Mouse (Mus musculus) G1E (cell line): ENCODE results near the gene Thada.

Experiments
- CTCF ChIP-seq: IDR thresholded peaks from 2 replicates; pipeline ENCODE4 v1.5.1; 2012; ENCODE audit warnings: low read depth, low read length, inconsistent platforms, mixed read lengths
- GATA1 ChIP-seq: IDR thresholded peaks from 2 replicates; pipeline ENCODE4 v1.6.1; 2012; ENCODE audit warnings: borderline replicate concordance, low read length, inconsistent platforms, mixed read lengths
- GATA2 ChIP-seq: IDR thresholded peaks from 2 replicates; pipeline ENCODE4 v1.6.1; 2012; ENCODE audit warnings: low read depth, low read length, inconsistent platforms, borderline replicate concordance
- POLR2AphosphoS5 ChIP-seq: IDR thresholded peaks from 2 replicates; pipeline ENCODE4 v1.6.1; 2012; ENCODE audit warnings: low read depth, low read length, inconsistent platforms; ENCODE audit not compliant: insufficient replicate concordance
- TAL1 ChIP-seq: conservative IDR thresholded peaks from 2 replicates; pipeline ENCODE4 v1.6.1; 2012; ENCODE audit warnings: low read depth, low read length, inconsistent platforms, mixed read lengths

DNA sequence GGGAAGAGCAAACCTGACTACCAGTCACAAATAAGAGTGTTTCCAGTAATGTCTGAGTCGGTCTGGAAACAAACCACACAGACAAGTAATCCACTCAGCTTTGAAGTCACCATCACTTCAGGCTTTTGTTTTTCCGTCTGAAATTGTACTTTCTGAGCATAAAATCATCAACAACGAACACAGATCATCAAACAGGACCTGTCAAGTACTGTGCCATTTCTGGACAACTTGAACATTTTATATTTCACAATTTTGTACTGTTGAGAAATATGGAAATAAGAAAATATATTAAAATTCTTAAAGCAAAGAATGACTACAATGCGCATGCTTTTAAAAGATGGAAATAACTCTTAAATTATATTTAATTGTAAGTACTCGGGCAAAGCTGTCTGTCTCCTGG lies 161.9 kb downstream of the Thada start:
- TF ChIP-seq CTCF (no peak), POLR2AphosphoS5 (no peak), GATA1 (no peak), TAL1 (no peak), GATA2 (no peak)
